Mouse (Mus musculus) mouse trophoblast stem cell (cell line): ENCODE results near the gene Gm12184.
"Not testable (repeated sequence)": the region's sequence is repeated elsewhere in the genome, so short reads cannot be mapped to it uniquely, and the experiment has no call there.

Experiments used
- in situ Hi-C, 2 experiments: fragments of 300-500 bp; cut with MseI, MboI; formaldehyde crosslinking; loops; 2 replicates in 1 of 2; 3 replicates in 1 of 2; pipeline ENCODE4 v1.15.1; 2025

Gene Gm12184

GRCm38 (mm10) chr11:48850240-48850639, 23.8 kb upstream of the Gm12184 start:
- in situ Hi-C loops: no loop called here

- in situ Hi-C loops: no loop called here
Observed at GRCm38 (mm10) chr11:48846881-48847280, 20.4 kb upstream of the Gm12184 start.

- in situ Hi-C loops: not testable (repeated sequence)
Observed at GRCm38 (mm10) chr11:48846362-48846761, 19.9 kb upstream of the Gm12184 start.

- in situ Hi-C loops: no loop called here
Observed at GRCm38 (mm10) chr11:48845244-48845815, 18.9 kb upstream of the Gm12184 start.

GRCm38 (mm10) chr11:48844309-48844708, 17.9 kb upstream of the Gm12184 start:
- in situ Hi-C loops: no loop called here

- in situ Hi-C loops: no loop called here
Observed at GRCm38 (mm10) chr11:48843202-48843601, 16.7 kb upstream of the Gm12184 start.

GRCm38 (mm10) chr11:48842378-48842792, 15.9 kb upstream of the Gm12184 start:
- in situ Hi-C loops: no loop called here

- in situ Hi-C loops: no loop called here
Observed at GRCm38 (mm10) chr11:48841213-48841612, 14.8 kb upstream of the Gm12184 start.

GRCm38 (mm10) chr11:48840805-48841204, 14.3 kb upstream of the Gm12184 start:
- in situ Hi-C loops: no loop called here

- in situ Hi-C loops: no loop called here
Observed at GRCm38 (mm10) chr11:48838879-48839680, 12.6 kb upstream of the Gm12184 start.

GRCm38 (mm10) chr11:48838181-48838797, 11.8 kb upstream of the Gm12184 start:
- in situ Hi-C loops: no loop called here

GRCm38 (mm10) chr11:48837310-48838180, 11.1 kb upstream of the Gm12184 start:
- in situ Hi-C loops: no loop called here

- in situ Hi-C loops: no loop called here
Observed at GRCm38 (mm10) chr11:48836990-48837309, 10.5 kb upstream of the Gm12184 start.

GRCm38 (mm10) chr11:48835923-48836322, 9.5 kb upstream of the Gm12184 start:
- in situ Hi-C loops: no loop called here

- in situ Hi-C loops: no loop called here
Observed at GRCm38 (mm10) chr11:48833731-48834639, 7.5 kb upstream of the Gm12184 start.

GRCm38 (mm10) chr11:48833078-48833730, 6.7 kb upstream of the Gm12184 start:
- in situ Hi-C loops: no loop called here

- in situ Hi-C loops: no loop called here
Observed at GRCm38 (mm10) chr11:48831273-48831672, 4.8 kb upstream of the Gm12184 start.

GRCm38 (mm10) chr11:48830279-48830678, 3.8 kb upstream of the Gm12184 start:
- in situ Hi-C loops: no loop called here

GRCm38 (mm10) chr11:48827926-48828325, 1.5 kb upstream of the Gm12184 start:
- in situ Hi-C loops: no loop called here

- in situ Hi-C loops: no loop called here
Observed at GRCm38 (mm10) chr11:48826752-48827096, 269 bp upstream of the Gm12184 start.
